Mouse (Mus musculus) CH12.LX (cell line): ENCODE measurements around the gene Fam173a. TPM values are rescaled to one million over a fixed set of nuclear protein-coding genes. Genes with fewer than 3 reads are reported as not detected.

Experiments
- DNase-seq: peaks from one replicate; pipeline ENCODE4 v3.0.0-alpha.2; 2013; ENCODE audit errors: extremely low read depth
- H3K27ac ChIP-seq: 2 replicates; pipeline ENCODE4 v1.5.1; 2012; ENCODE audit warnings: low read depth, mild to moderate bottlenecking, control low read depth, moderate library complexity; ENCODE audit not compliant: insufficient read depth
- H3K27me3 ChIP-seq: replicated peaks from 2 replicates; pipeline ENCODE3; 2012; ENCODE audit warnings: inconsistent platforms
- H3K36me3 ChIP-seq, 2 experiments: replicated peaks in 1 of 2; 2 replicates each; pipeline versions ENCODE3 to v1.6.1; 2012; ENCODE audit warnings: inconsistent platforms in 1 of 2, low read length in 1 of 2, mild to moderate bottlenecking in 1 of 2, mixed read lengths in 1 of 2, moderate library complexity in 1 of 2; ENCODE audit not compliant: control insufficient read depth in 1 of 2, insufficient read depth in 1 of 2
- H3K4me1 ChIP-seq, 2 experiments: 2 replicates each; pipeline ENCODE4 v1.6.1; 2012; ENCODE audit warnings: inconsistent platforms in 1 of 2, moderate library complexity in 1 of 2; ENCODE audit not compliant: insufficient read depth in 2 of 2, control insufficient read depth in 1 of 2
- H3K4me2 ChIP-seq: 2 replicates; pipeline ENCODE4 v1.6.1; 2012; ENCODE audit warnings: low read depth, mild to moderate bottlenecking, control low read depth; ENCODE audit not compliant: poor library complexity, insufficient read depth, severe bottlenecking
- H3K4me3 ChIP-seq, 3 experiments: fragments of 150-350 bp in 1 of 3; sonication (generic) in 1 of 3; replicated peaks in 1 of 3; 2 replicates each; pipeline versions ENCODE3 to v1.5.1; 2011 to 2012; ENCODE audit warnings: low read depth in 2 of 3, low read length in 2 of 3, mild to moderate bottlenecking in 2 of 3, moderate library complexity in 2 of 3, control low read depth in 1 of 3, improper control_type of control experiment in 1 of 3, inconsistent platforms in 1 of 3, mixed read lengths in 1 of 3; ENCODE audit not compliant: poor library complexity in 1 of 3
- H3K79me2 ChIP-seq: replicated peaks from 2 replicates; pipeline ENCODE4 v1.6.1; 2012; ENCODE audit warnings: mild to moderate bottlenecking, moderate library complexity; ENCODE audit not compliant: control insufficient read depth, poor library complexity, insufficient read depth, severe bottlenecking; ENCODE audit errors: extremely low read depth
- H3K9ac ChIP-seq: 2 replicates; pipeline ENCODE4 v1.6.1; 2012; ENCODE audit warnings: low read depth, mild to moderate bottlenecking, control low read depth, moderate library complexity; ENCODE audit not compliant: insufficient read depth
- H3K9me3 ChIP-seq: replicated peaks from 2 replicates; pipeline ENCODE3; 2012; ENCODE audit warnings: low read length, inconsistent platforms, mixed read lengths
- BHLHE40 ChIP-seq: IDR thresholded peaks from 2 replicates; pipeline ENCODE4 v1.6.1; 2011; ENCODE audit warnings: mild to moderate bottlenecking, low read depth, low read length, improper control_type of control experiment
- CHD1 ChIP-seq: IDR thresholded peaks from 2 replicates; pipeline ENCODE4 v1.6.1; 2012; ENCODE audit warnings: low read depth, low read length, improper control_type of control experiment, inconsistent platforms
- CTCF ChIP-seq, 2 experiments: IDR thresholded peaks in 1 of 2; conservative IDR thresholded peaks in 1 of 2; 2 replicates each; pipeline ENCODE4 v1.5.1; 2011 to 2012; ENCODE audit warnings: low read depth in 2 of 2, low read length in 2 of 2, improper control_type of control experiment in 1 of 2, inconsistent platforms in 1 of 2, mild to moderate bottlenecking in 1 of 2, moderate library complexity in 1 of 2
- GABPA ChIP-seq: IDR thresholded peaks from 2 replicates; pipeline ENCODE4 v1.6.1; 2012; ENCODE audit warnings: low read depth, low read length, improper control_type of control experiment, inconsistent platforms; ENCODE audit not compliant: insufficient replicate concordance
- HCFC1 ChIP-seq: IDR thresholded peaks from 2 replicates; pipeline ENCODE4 v1.6.1; 2012; ENCODE audit warnings: low read depth, mild to moderate bottlenecking, inconsistent platforms, low read length, improper control_type of control experiment
- IRF4 ChIP-seq: IDR thresholded peaks from 2 replicates; pipeline ENCODE4 v1.6.1; 2014; ENCODE audit warnings: low read depth, mild to moderate bottlenecking, inconsistent platforms, low read length, improper control_type of control experiment
- JUND ChIP-seq: conservative IDR thresholded peaks from 2 replicates; pipeline ENCODE4 v1.6.1; 2011; ENCODE audit warnings: low read depth, low read length, improper control_type of control experiment
- KAT2A ChIP-seq: IDR thresholded peaks from 2 replicates; pipeline ENCODE4 v1.6.1; 2012; ENCODE audit warnings: low read length, improper control_type of control experiment, inconsistent platforms; ENCODE audit not compliant: insufficient replicate concordance
- MAZ ChIP-seq: IDR thresholded peaks from 2 replicates; pipeline ENCODE4 v1.6.1; 2012; ENCODE audit warnings: low read depth, mild to moderate bottlenecking, inconsistent platforms, low read length, improper control_type of control experiment, moderate library complexity
- MEF2A ChIP-seq: IDR thresholded peaks from 2 replicates; pipeline ENCODE4 v1.6.1; 2014; ENCODE audit warnings: low read depth, mild to moderate bottlenecking, inconsistent platforms, low read length, improper control_type of control experiment, borderline replicate concordance
- MXI1 ChIP-seq: IDR thresholded peaks from 2 replicates; pipeline ENCODE4 v1.6.1; 2011; ENCODE audit warnings: mild to moderate bottlenecking, low read depth, low read length, improper control_type of control experiment
- MYC ChIP-seq: IDR thresholded peaks from 2 replicates; pipeline ENCODE4 v1.6.1; 2011; ENCODE audit warnings: low read depth, mild to moderate bottlenecking, improper control_type of control experiment, low read length
- NELFE ChIP-seq: IDR thresholded peaks from 2 replicates; pipeline ENCODE4 v1.6.1; 2011; ENCODE audit warnings: low read depth, low read length, improper control_type of control experiment
- PAX5 ChIP-seq: IDR thresholded peaks from 2 replicates; pipeline ENCODE4 v1.6.1; 2012; ENCODE audit warnings: low read length, inconsistent platforms, mixed read lengths
- RAD21 ChIP-seq: IDR thresholded peaks from 2 replicates; pipeline ENCODE4 v1.6.1; 2011; ENCODE audit warnings: low read depth, mild to moderate bottlenecking, low read length, improper control_type of control experiment, moderate library complexity
- RCOR1 ChIP-seq: conservative IDR thresholded peaks from 2 replicates; pipeline ENCODE4 v1.6.1; 2012; ENCODE audit warnings: low read depth, mild to moderate bottlenecking, inconsistent platforms, low read length, improper control_type of control experiment
- SIN3A ChIP-seq: IDR thresholded peaks from 2 replicates; pipeline ENCODE4 v1.6.1; 2012; ENCODE audit warnings: low read length, improper control_type of control experiment, inconsistent platforms
- USF1 ChIP-seq: IDR thresholded peaks from 2 replicates; pipeline ENCODE4 v1.6.1; 2014; ENCODE audit warnings: low read depth, mild to moderate bottlenecking, inconsistent platforms, low read length, improper control_type of control experiment
- ZKSCAN1 ChIP-seq: IDR thresholded peaks from 2 replicates; pipeline ENCODE4 v1.6.1; 2012; ENCODE audit warnings: low read depth, inconsistent platforms, low read length, improper control_type of control experiment, borderline replicate concordance
- ZMIZ1 ChIP-seq: IDR thresholded peaks from 2 replicates; pipeline ENCODE4 v1.6.1; 2012; ENCODE audit warnings: low read depth, mild to moderate bottlenecking, inconsistent platforms, low read length, improper control_type of control experiment
- dilution Hi-C: fragments of 300-500 bp; cut with MboI; formaldehyde crosslinking; loops from 2 replicates; pipeline ENCODE4 v1.14.3; 2020; ENCODE audit warnings: low sequenced_read_pairs; ENCODE audit not compliant: extremely low pct_unique_long_range_greater_than_20kb, extremely low pct_ligation_motif_present
- in situ Hi-C: fragments of 300-500 bp; cut with MboI; formaldehyde crosslinking; loops from 3 replicates; pipeline ENCODE4 v1.14.3; 2019; ENCODE audit warnings: low sequenced_read_pairs, low pct_ligation_motif_present, low pct_unique_long_range_greater_than_20kb, mixed read lengths
- polyA plus RNA-seq: library from polyadenylated mRNA; unstranded; fragments of >175 nt; gene quantifications from 2 replicates; pipeline ENCODE4 v1.2.1, GENCODE M21; 2012; ENCODE audit warnings: low read depth; ENCODE audit not compliant: insufficient read length
- total RNA-seq, 2 experiments: library from RNA; depleted of rRNA; stranded (reverse); fragments of 300-350 nt in 1 of 2; fragments of >200 nt in 1 of 2; gene quantifications; 2 replicates each; pipeline ENCODE4 v1.2.3; 2012 to 2014

Gene Fam173a
- total and polyA plus RNA-seq, 3 experiments: 25.5 to 68.3 (median 25.5) TPM

- H3K4me1 ChIP-seq: no peaks in the 10 kb centered on the region
- H3K4me3 ChIP-seq: no peak overlapping the region
- H3K36me3 ChIP-seq: no peaks in the 10 kb centered on the region
- dilution Hi-C loops (no loop called here), in situ Hi-C loops (no loop called here)
- DNase-seq: no peak
- H3K4me2 ChIP-seq: no peak overlapping the region
- no peak for TF ChIP-seq MXI1
- no peak for TF ChIP-seq BHLHE40
- no peak for TF ChIP-seq USF1
- H3K27ac ChIP-seq: no peak overlapping the region
- peaks cover 98% of the 10 kb centered on the region for H3K27me3 ChIP-seq
- no peaks in the 10 kb centered on the region for H3K79me2 ChIP-seq
- H3K9me3 ChIP-seq: no peaks in the 10 kb centered on the region
- no peak overlapping the region for H3K9ac ChIP-seq
These were observed 36.9 kb downstream of the Fam173a start for GRCm38 (mm10) chr17:25755627-25756377.

- TF ChIP-seq ZMIZ1 (no peak), MYC (no peak), PAX5 (no peak), SIN3A (no peak), USF1 (no peak), IRF4 (no peak), RCOR1 (no peak), MXI1 (no peak), JUND (no peak), KAT2A (no peak), CHD1 (no peak), HCFC1 (no peak), GABPA (no peak), CTCF (conservative IDR thresholded peaks at IDR 0.05 in 1 of 2, IDR thresholded peaks at IDR 0.05 in 1 of 2; ENCODE audit: low read depth in 2 of 2, low read length in 2 of 2) (no peak), NELFE (no peak), RAD21 (no peak), MAZ (no peak), MEF2A (no peak), BHLHE40 (no peak), ZKSCAN1 (no peak)
- Histone ChIP-seq H3K27me3 (peaks cover 97% of the 10 kb centered on the region), H3K4me2 (no peak overlapping the region), H3K4me3 (no peak overlapping the region), H3K9me3 (no peaks in the 10 kb centered on the region), H3K79me2 (no peaks in the 10 kb centered on the region), H3K36me3 (no peaks in the 10 kb centered on the region), H3K4me1 (no peaks in the 10 kb centered on the region), H3K27ac (no peak overlapping the region), H3K9ac (no peak overlapping the region)
- in situ Hi-C loops (no loop called here), dilution Hi-C loops (no loop called here)
- DNase-seq: no peak
These were observed 37.6 kb downstream of the Fam173a start for GRCm38 (mm10) chr17:25755086-25755485.
